Mouse (Mus musculus) CD8-positive naive resting alpha-beta T cell, adult 2 months (primary cell): ENCODE results near the gene Gm13078.

ENCODE experiments used
- DNase-seq, 2 experiments: peaks; one replicate each; pipeline ENCODE4 v3.0.0; 2022; ENCODE audit warnings: low read depth in 2 of 2, low spot score in 2 of 2

Gm13078 gene

DNA sequence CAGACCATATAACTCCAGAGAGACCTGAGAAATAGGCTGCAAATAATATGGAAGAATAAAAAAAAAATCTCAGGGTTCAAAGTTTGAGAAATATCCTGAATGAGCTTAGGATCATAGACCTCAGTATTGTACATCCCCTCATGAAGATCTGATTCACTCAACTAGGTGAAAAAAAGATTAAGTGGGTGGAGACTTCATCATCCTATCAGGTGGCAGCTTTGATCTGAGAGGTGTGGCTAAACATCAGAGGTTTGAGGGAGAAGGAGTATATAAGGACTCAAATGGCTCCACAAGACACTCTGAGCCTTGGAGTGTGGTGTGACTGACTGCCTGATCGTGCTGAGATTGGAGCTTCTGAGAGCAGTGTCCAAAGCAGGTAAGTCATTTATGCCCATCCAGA lies at the start of gene Gm13078:
TSS of gene Gm13078 (plus strand) at position 301 of the 400 bp plus-strand sequence.
- no peak for DNase-seq

DNA sequence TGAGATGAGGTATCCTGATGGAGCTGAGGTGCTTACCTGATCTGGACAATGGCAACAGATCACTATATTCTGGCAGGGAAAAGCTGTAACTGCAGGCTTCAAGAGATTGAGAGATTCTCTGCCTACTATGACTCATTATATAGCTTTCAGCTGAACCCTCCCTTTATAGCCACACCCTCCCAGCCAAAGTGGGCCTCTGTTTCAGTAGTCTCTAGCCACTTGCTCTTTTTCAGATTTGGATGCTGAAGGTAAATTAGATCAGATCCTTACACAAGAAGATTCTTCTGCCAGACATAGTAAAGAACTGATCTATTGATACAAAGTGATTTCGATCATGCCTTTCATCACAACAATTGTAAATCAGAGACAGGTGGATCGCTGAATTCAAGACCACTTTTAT lies 16.6 kb upstream of the Gm13078 start, which contains the start of gene Gm13089:
TSS of gene Gm13089 (minus strand) at position 101 of the 400 bp plus-strand sequence.
- DNase-seq: no peak
